Mouse (Mus musculus) C2C12 (cell line): Measurements from ENCODE around the gene Ksr2. TPM values are rescaled to one million over a fixed set of nuclear protein-coding genes. Genes with fewer than 3 reads are reported as not detected.
"Not testable (repeated sequence)": the region's sequence is repeated elsewhere in the genome, so short reads cannot be mapped to it uniquely, and the experiment has no call there.

Source experiments
- H3K27me3 ChIP-seq: one replicate; pipeline ENCODE4 v1.6.1; 2011; ENCODE audit not compliant: control insufficient read depth, insufficient read depth, insufficient read length
- H3K36me3 ChIP-seq: one replicate; pipeline ENCODE4 v1.6.1; 2011; ENCODE audit not compliant: control insufficient read depth, insufficient read depth
- H3K4me3 ChIP-seq: one replicate; pipeline ENCODE4 v1.5.1; 2011; ENCODE audit warnings: mild to moderate bottlenecking, control low read depth; ENCODE audit not compliant: poor library complexity, insufficient read depth, severe bottlenecking
- H3K79me2 ChIP-seq: one replicate; pipeline ENCODE4 v1.6.1; 2011; ENCODE audit not compliant: control insufficient read depth, insufficient read depth
- H3K79me3 ChIP-seq: one replicate; pipeline ENCODE4 v1.6.1; 2011; ENCODE audit warnings: low read depth, control low read depth
- H3ac ChIP-seq: one replicate; pipeline ENCODE3; 2011; ENCODE audit warnings: low read depth; ENCODE audit not compliant: control insufficient read depth, insufficient read length
- CEBPB ChIP-seq: IDR thresholded peaks from one replicate; pipeline ENCODE4 v1.6.1; 2011; ENCODE audit warnings: low read depth, mild to moderate bottlenecking, control low read depth, moderate library complexity
- CTCF ChIP-seq: IDR thresholded peaks from one replicate; pipeline ENCODE4 v1.5.1; 2011; ENCODE audit not compliant: control insufficient read depth, insufficient read depth, insufficient read length
- FOSL1 ChIP-seq: IDR thresholded peaks from one replicate; pipeline ENCODE4 v1.8.0; 2011; ENCODE audit warnings: mild to moderate bottlenecking, low read length; ENCODE audit not compliant: poor library complexity, insufficient read depth, severe bottlenecking
- MAX ChIP-seq: IDR thresholded peaks from one replicate; pipeline ENCODE4 v1.6.1; 2011; ENCODE audit warnings: mild to moderate bottlenecking, control low read depth
- MYOD1 ChIP-seq: IDR thresholded peaks from one replicate; pipeline ENCODE4 v1.6.1; 2011; ENCODE audit warnings: low read depth; ENCODE audit not compliant: control insufficient read depth, insufficient read length
- MYOG ChIP-seq: IDR thresholded peaks from one replicate; pipeline ENCODE4 v1.6.1; 2011; ENCODE audit not compliant: control insufficient read depth, insufficient read length; ENCODE audit errors: extremely low read depth
- USF1 ChIP-seq: IDR thresholded peaks from one replicate; pipeline ENCODE4 v1.6.1; 2011; ENCODE audit warnings: low read depth, mild to moderate bottlenecking, control low read depth, moderate library complexity
- polyA plus RNA-seq: library from polyadenylated mRNA; unstranded; fragments of >200 nt; fragmentation: generic; extraction: Trizol; gene quantifications from one replicate; pipeline ENCODE4 v1.2.1, GENCODE M21; 2012; ENCODE audit warnings: missing spikeins

The Ksr2 gene
- polyA plus RNA-seq, 1 experiment = 0.01 TPM

- H3K4me3 ChIP-seq = no peak overlapping the region
- no peaks in the 10 kb centered on the region for H3K79me3 ChIP-seq
- no peak for TF ChIP-seq USF1
- TF ChIP-seq MAX = no peak
- no peak for TF ChIP-seq CTCF
- TF ChIP-seq MYOG = no peak
- no peak for TF ChIP-seq FOSL1
- no peak for TF ChIP-seq MYOD1
- no peak for TF ChIP-seq CEBPB
- H3K27me3 ChIP-seq = peaks cover 57% of the 10 kb centered on the region
- no peaks in the 10 kb centered on the region for H3K79me2 ChIP-seq
- no peaks in the 10 kb centered on the region for H3K36me3 ChIP-seq
- no peak overlapping the region for H3ac ChIP-seq
These were observed 811 bp downstream of the Ksr2 start for GRCm38 (mm10) chr5:117414611-117415010.

- Histone ChIP-seq H3K27me3 (peaks cover 56% of the 10 kb centered on the region), H3K79me2 (no peaks in the 10 kb centered on the region), H3K36me3 (no peaks in the 10 kb centered on the region), H3K4me3 (no peak overlapping the region), H3ac (no peak overlapping the region), H3K79me3 (no peaks in the 10 kb centered on the region)
- no peak for TF ChIP-seq MYOD1
- no peak for TF ChIP-seq MYOG
These were observed 1.5 kb downstream of the Ksr2 start for GRCm38 (mm10) chr5:117415011-117415912.

- H3K36me3 ChIP-seq = no peaks in the 10 kb centered on the region
- peaks cover 54% of the 10 kb centered on the region for H3K27me3 ChIP-seq
- H3K4me3 ChIP-seq = no peak overlapping the region
- H3K79me3 ChIP-seq = no peaks in the 10 kb centered on the region
- TF ChIP-seq MYOD1 (no peak), USF1 (no peak), CTCF (no peak), MAX (no peak), CEBPB (no peak), FOSL1 (no peak), MYOG (no peak)
- H3K79me2 ChIP-seq = no peaks in the 10 kb centered on the region
- no peak overlapping the region for H3ac ChIP-seq
These were observed 3.6 kb downstream of the Ksr2 start for GRCm38 (mm10) chr5:117417442-117417841.

GRCm38 (mm10) chr5:117433501-117433900 is 19.7 kb downstream of the Ksr2 start:
- not testable (repeated sequence) for H3K27me3 ChIP-seq, H3K4me3 ChIP-seq, H3K79me3 ChIP-seq, H3K79me2 ChIP-seq, H3K36me3 ChIP-seq, H3ac ChIP-seq

- Histone ChIP-seq H3K27me3 (peaks cover 3% of the 10 kb centered on the region), H3K36me3 (no peaks in the 10 kb centered on the region), H3K4me3 (no peak overlapping the region), H3ac (no peak overlapping the region), H3K79me2 (no peaks in the 10 kb centered on the region), H3K79me3 (no peaks in the 10 kb centered on the region)
- TF ChIP-seq CEBPB (no peak), MAX (no peak), MYOD1 (no peak), CTCF (no peak)
These were observed 26.5 kb downstream of the Ksr2 start for GRCm38 (mm10) chr5:117440261-117440660.

GRCm38 (mm10) chr5:117441242-117441842 is 27.5 kb downstream of the Ksr2 start:
- Histone ChIP-seq H3K4me3 (no peak overlapping the region), H3K27me3 (peaks cover 3% of the 10 kb centered on the region), H3ac (no peak overlapping the region), H3K36me3 (no peaks in the 10 kb centered on the region), H3K79me2 (no peaks in the 10 kb centered on the region), H3K79me3 (no peaks in the 10 kb centered on the region)
- TF ChIP-seq CTCF (no peak), MYOG (no peak), MYOD1 (no peak), MAX (no peak), USF1 (no peak), CEBPB (no peak), FOSL1 (no peak)
